Mouse (Mus musculus) ZHBTc4 (cell line): ENCODE measurements around the gene Ang.

Experiments used
- DNase-seq: peaks from one replicate; pipeline ENCODE4 v3.0.0-alpha.2; 2011; ENCODE audit warnings: low read depth, low spot score

The Ang gene

DNA sequence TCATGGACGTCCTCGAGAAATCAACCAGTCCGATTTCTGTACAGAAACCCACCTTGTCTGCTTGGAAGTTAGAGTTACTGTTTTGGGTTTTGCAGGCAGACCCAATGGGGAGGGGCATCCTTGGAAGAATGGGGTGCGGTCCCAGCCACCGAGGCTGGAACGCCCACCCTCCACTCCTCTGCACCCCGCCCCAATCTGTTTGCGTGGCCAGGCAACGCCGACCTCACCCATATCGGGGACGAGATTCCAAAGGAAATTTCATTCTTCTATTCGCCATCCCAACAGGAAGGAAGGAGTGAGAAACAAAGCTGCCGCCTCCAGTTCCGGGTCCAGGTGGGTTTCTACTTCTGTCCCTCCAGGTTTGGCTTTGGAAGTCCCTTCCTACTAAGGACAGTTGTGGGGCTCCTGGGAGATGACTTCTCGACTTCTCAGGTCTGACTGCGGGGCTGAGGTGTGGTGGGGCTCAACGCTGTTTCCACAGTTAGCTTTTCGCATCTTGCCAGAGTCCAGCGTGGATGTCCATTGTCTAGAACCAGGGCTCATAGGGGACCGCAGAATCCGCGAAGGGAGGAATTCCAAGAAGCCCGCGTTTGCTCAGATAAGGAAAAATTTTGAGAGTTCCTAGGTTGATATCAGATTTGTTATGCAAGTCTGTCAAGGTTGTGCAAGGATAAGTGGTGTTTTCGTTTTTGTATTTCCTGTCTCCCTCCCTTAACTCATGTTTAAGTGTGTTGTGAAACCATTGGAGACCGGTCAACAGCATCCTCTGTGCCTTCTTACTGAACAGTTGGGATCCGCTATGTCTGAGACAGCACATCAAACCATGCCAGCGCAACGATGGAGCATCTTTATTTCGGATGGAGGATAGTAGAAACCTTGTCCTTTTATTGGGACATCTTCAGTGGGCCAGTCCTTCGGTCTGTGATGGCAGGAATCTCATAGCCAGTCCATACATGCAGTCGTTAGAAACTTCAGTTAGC is at the start of gene Ang, which contains the start of gene Rnase4:
TSS of gene Ang (plus strand) at position 230 of the 980 bp plus-strand sequence.
TSS of gene Rnase4 (plus strand) at position 157 of the 980 bp plus-strand sequence.
- DNase-seq, result peak; percentile 90

- no peak for DNase-seq
Measured at GRCm38 (mm10) chr14:51041769-51042168, 49.2 kb upstream of the Ang start, which contains the start of gene Rnase9. Gene Rnase9 (minus strand): TSS chr14:51041869.

GRCm38 (mm10) chr14:51047846-51048245 is 43.1 kb upstream of the Ang start:
- no peak for DNase-seq

DNA sequence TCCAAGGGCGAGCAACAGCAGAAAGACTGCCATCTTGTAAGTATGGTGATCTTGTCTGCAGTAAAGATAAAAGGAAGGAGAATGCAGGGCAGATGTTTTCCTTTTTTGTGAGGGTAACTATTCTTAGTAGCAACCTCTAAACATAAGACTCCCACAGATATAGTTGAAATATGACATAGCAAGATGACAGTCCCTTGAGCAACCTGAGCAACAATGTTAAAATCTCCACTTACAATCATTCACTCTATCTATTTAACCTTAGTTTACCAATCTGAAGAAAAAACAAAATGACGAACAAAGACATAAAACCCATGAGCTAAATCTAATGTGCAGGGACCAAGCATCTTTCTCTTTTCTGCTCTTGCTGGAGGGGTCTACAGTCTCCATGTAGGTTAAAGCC is 40.9 kb upstream of the Ang start, which contains the start of gene Rnase11:
TSS of gene Rnase11 (minus strand) at position 101 of the 400 bp plus-strand sequence.
- DNase-seq, result no peak

GRCm38 (mm10) chr14:51051941-51052340 is 39.0 kb upstream of the Ang start:
- DNase-seq, result no peak

GRCm38 (mm10) chr14:51053176-51053575 is 37.8 kb upstream of the Ang start:
- DNase-seq, result no peak

GRCm38 (mm10) chr14:51054243-51055237 is 36.4 kb upstream of the Ang start:
- peak; percentile 35 for DNase-seq

DNA sequence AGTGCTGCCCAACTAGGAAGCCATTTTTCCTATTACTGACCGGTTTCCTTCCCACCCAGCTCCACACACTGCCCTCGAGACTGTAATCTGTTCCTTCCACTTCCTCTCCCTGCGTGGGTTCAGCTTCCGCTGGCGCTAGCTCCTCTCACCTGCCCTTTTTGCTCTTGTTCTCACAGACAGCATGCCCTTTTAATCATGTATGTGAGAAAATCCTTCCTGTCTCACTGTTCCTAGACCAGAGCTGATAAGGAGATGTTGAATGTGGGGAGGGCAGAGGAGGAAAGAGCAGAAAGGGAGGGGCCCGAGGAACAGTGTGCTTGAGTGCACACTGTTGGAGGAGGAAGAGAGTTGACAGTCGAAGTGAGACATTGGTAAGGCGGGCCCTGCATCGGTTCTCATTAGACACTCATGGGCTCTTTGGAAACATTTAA is 33.5 kb upstream of the Ang start, which contains the start of gene Rnase12:
TSS of gene Rnase12 (minus strand) at position 261 of the 431 bp plus-strand sequence.
- no peak for DNase-seq

DNA sequence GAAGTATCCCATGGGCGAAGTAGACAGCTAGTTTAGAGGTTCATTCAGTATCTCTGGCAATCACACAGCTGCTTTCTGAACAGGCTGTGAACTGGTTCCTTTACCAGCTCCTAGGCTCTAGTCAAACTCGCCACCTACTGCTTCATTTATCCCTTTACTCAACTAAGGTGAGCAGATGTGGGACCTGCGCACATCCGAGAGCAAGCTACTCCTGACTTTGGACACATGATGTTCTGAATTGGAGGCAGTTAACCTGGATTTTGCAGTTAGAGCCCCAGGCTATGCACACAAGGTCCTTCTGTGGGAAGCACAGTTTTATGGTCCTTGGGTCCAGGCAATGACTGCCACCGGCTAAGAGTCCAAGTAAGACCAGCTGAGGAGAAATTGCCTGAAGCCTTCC is 30.2 kb upstream of the Ang start:
- DNase-seq, result no peak

DNA sequence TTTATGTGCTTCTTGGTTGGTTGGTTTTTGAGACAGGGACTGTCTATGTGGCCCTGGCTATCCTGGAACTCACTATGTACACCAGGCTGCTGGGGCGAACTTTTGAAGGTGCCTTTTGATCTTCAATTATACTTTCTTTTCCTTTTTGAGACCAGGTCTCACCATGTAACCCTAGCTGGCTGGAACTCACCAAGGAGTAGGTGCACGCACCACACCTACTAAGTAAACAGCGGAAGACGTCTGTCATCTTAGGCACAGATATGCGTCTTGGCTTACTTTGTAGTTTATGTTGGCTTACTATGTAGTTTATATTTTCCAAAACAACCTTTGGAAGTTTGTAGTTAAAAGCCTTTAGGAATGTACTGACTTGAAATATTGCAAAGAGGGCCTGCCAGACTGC is 22.0 kb upstream of the Ang start:
- no peak for DNase-seq

GRCm38 (mm10) chr14:51069617-51070016 is 21.3 kb upstream of the Ang start:
- peak; percentile 91 for DNase-seq

DNA sequence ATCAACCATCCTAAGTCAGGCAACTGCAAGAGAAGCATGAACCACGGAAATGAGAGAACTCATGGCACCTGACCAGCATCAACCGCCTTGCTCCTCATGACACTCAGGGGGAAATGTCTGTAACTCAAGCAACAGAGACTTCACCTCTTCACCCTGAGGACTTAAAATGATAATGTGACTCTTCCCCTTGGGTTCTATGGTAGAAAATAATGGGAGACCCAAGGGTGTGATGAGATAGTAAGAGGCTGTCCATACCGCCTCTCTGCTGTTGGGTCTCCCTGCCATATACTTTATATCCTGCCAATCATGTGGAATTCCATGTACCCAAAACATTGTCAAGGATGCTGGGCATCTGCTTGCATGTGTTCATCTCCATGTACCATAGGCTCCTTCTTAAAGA is 16.6 kb upstream of the Ang start, which contains the start of gene Olfr750:
TSS of gene Olfr750 (minus strand) at position 101 of the 400 bp plus-strand sequence.
- DNase-seq, result no peak

GRCm38 (mm10) chr14:51079180-51079579 is 11.8 kb upstream of the Ang start:
- no peak for DNase-seq

GRCm38 (mm10) chr14:51081035-51081434 is 9.9 kb upstream of the Ang start:
- no peak for DNase-seq

- DNase-seq, result peak; percentile 81
Measured at GRCm38 (mm10) chr14:51082599-51083581, 8.1 kb upstream of the Ang start.

GRCm38 (mm10) chr14:51083805-51084204 is 7.1 kb upstream of the Ang start:
- DNase-seq, result no peak

GRCm38 (mm10) chr14:51085086-51085485 is 5.9 kb upstream of the Ang start:
- no peak for DNase-seq

DNA sequence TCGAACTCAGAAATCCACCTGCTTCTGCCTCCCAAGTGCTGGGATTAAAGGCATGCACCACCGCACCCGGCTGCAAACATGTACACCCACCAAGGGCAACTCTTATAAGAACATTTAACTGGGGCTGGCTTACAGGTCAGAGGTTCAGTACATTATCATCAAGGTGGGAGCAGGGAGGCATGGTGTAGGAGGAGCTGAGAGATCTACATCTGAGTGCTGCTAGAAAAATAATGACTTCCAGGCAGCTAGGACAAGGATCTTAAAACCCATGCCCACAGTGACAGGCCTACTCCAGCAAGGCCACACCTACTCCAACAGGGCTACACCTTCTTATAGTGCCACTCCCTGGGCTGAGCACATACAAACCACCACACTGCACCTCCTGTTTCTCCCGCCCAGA is 5.0 kb upstream of the Ang start:
- no peak for DNase-seq

DNA sequence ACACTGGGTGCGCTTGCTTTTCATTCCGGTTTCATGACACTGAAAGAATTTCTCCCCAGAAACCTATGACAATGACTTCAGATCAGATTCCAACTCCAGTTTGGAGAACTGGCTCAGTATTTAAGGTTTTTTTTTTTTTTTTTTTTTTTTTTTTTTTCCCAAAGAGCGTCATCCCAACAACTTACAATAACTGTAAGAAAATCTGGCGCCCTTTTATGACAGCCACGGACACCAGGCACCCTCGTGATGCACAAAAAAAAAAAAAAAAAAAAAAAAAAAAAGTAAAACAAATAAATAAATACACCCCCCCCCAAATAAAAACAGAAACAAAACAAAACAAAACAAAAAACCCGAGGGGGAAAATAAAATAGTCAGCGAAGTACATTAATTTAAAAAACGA is 3.2 kb upstream of the Ang start:
- peak; percentile 28 for DNase-seq
